Mouse (Mus musculus) CH12.LX (cell line): ENCODE data around the gene Ltbp2. TPM values are rescaled to one million over a fixed set of nuclear protein-coding genes. Genes with fewer than 3 reads are reported as not detected.

Experiments used
- DNase-seq: peaks from one replicate; pipeline ENCODE4 v3.0.0-alpha.2; 2013; ENCODE audit errors: extremely low read depth
- H3K27ac ChIP-seq: 2 replicates; pipeline ENCODE4 v1.5.1; 2012; ENCODE audit warnings: low read depth, mild to moderate bottlenecking, control low read depth, moderate library complexity; ENCODE audit not compliant: insufficient read depth
- H3K27me3 ChIP-seq: replicated peaks from 2 replicates; pipeline ENCODE3; 2012; ENCODE audit warnings: inconsistent platforms
- H3K36me3 ChIP-seq, 2 experiments: replicated peaks in 1 of 2; 2 replicates each; pipeline versions ENCODE3 to v1.6.1; 2012; ENCODE audit warnings: inconsistent platforms in 1 of 2, low read length in 1 of 2, mild to moderate bottlenecking in 1 of 2, mixed read lengths in 1 of 2, moderate library complexity in 1 of 2; ENCODE audit not compliant: control insufficient read depth in 1 of 2, insufficient read depth in 1 of 2
- H3K4me1 ChIP-seq, 2 experiments: 2 replicates each; pipeline ENCODE4 v1.6.1; 2012; ENCODE audit warnings: inconsistent platforms in 1 of 2, moderate library complexity in 1 of 2; ENCODE audit not compliant: insufficient read depth in 2 of 2, control insufficient read depth in 1 of 2
- H3K4me2 ChIP-seq: 2 replicates; pipeline ENCODE4 v1.6.1; 2012; ENCODE audit warnings: low read depth, mild to moderate bottlenecking, control low read depth; ENCODE audit not compliant: poor library complexity, insufficient read depth, severe bottlenecking
- H3K4me3 ChIP-seq, 3 experiments: fragments of 150-350 bp in 1 of 3; sonication (generic) in 1 of 3; replicated peaks in 1 of 3; 2 replicates each; pipeline versions ENCODE3 to v1.5.1; 2011 to 2012; ENCODE audit warnings: low read depth in 2 of 3, low read length in 2 of 3, mild to moderate bottlenecking in 2 of 3, moderate library complexity in 2 of 3, control low read depth in 1 of 3, improper control_type of control experiment in 1 of 3, inconsistent platforms in 1 of 3, mixed read lengths in 1 of 3; ENCODE audit not compliant: poor library complexity in 1 of 3
- H3K79me2 ChIP-seq: replicated peaks from 2 replicates; pipeline ENCODE4 v1.6.1; 2012; ENCODE audit warnings: mild to moderate bottlenecking, moderate library complexity; ENCODE audit not compliant: control insufficient read depth, poor library complexity, insufficient read depth, severe bottlenecking; ENCODE audit errors: extremely low read depth
- H3K9ac ChIP-seq: 2 replicates; pipeline ENCODE4 v1.6.1; 2012; ENCODE audit warnings: low read depth, mild to moderate bottlenecking, control low read depth, moderate library complexity; ENCODE audit not compliant: insufficient read depth
- H3K9me3 ChIP-seq: replicated peaks from 2 replicates; pipeline ENCODE3; 2012; ENCODE audit warnings: low read length, inconsistent platforms, mixed read lengths
- CHD2 ChIP-seq: IDR thresholded peaks from 2 replicates; pipeline ENCODE4 v1.6.1; 2011; ENCODE audit warnings: low read length, improper control_type of control experiment
- CTCF ChIP-seq, 2 experiments: IDR thresholded peaks in 1 of 2; conservative IDR thresholded peaks in 1 of 2; 2 replicates each; pipeline ENCODE4 v1.5.1; 2011 to 2012; ENCODE audit warnings: low read depth in 2 of 2, low read length in 2 of 2, improper control_type of control experiment in 1 of 2, inconsistent platforms in 1 of 2, mild to moderate bottlenecking in 1 of 2, moderate library complexity in 1 of 2
- ELF1 ChIP-seq: IDR thresholded peaks from 2 replicates; pipeline ENCODE4 v1.6.1; 2014; ENCODE audit warnings: low read depth, mild to moderate bottlenecking, inconsistent platforms, low read length, improper control_type of control experiment
- EP300 ChIP-seq: IDR thresholded peaks from 2 replicates; pipeline ENCODE4 v1.6.1; 2011; ENCODE audit warnings: low read length, improper control_type of control experiment
- ETS1 ChIP-seq: conservative IDR thresholded peaks from 2 replicates; pipeline ENCODE4 v1.6.1; 2012; ENCODE audit warnings: low read depth, mild to moderate bottlenecking, inconsistent platforms, low read length, improper control_type of control experiment, moderate library complexity
- HCFC1 ChIP-seq: IDR thresholded peaks from 2 replicates; pipeline ENCODE4 v1.6.1; 2012; ENCODE audit warnings: low read depth, mild to moderate bottlenecking, inconsistent platforms, low read length, improper control_type of control experiment
- IRF4 ChIP-seq: IDR thresholded peaks from 2 replicates; pipeline ENCODE4 v1.6.1; 2014; ENCODE audit warnings: low read depth, mild to moderate bottlenecking, inconsistent platforms, low read length, improper control_type of control experiment
- JUN ChIP-seq: IDR thresholded peaks from 2 replicates; pipeline ENCODE4 v1.6.1; 2011; ENCODE audit warnings: low read depth, mild to moderate bottlenecking, low read length, improper control_type of control experiment, moderate library complexity; ENCODE audit not compliant: insufficient read depth
- JUND ChIP-seq: conservative IDR thresholded peaks from 2 replicates; pipeline ENCODE4 v1.6.1; 2011; ENCODE audit warnings: low read depth, low read length, improper control_type of control experiment
- KAT2A ChIP-seq: IDR thresholded peaks from 2 replicates; pipeline ENCODE4 v1.6.1; 2012; ENCODE audit warnings: low read length, improper control_type of control experiment, inconsistent platforms; ENCODE audit not compliant: insufficient replicate concordance
- MAFK ChIP-seq: IDR thresholded peaks from 2 replicates; pipeline ENCODE4 v1.6.1; 2011; ENCODE audit warnings: low read length, improper control_type of control experiment; ENCODE audit not compliant: insufficient replicate concordance
- MEF2A ChIP-seq: IDR thresholded peaks from 2 replicates; pipeline ENCODE4 v1.6.1; 2014; ENCODE audit warnings: low read depth, mild to moderate bottlenecking, inconsistent platforms, low read length, improper control_type of control experiment, borderline replicate concordance
- MXI1 ChIP-seq: IDR thresholded peaks from 2 replicates; pipeline ENCODE4 v1.6.1; 2011; ENCODE audit warnings: mild to moderate bottlenecking, low read depth, low read length, improper control_type of control experiment
- MYC ChIP-seq: IDR thresholded peaks from 2 replicates; pipeline ENCODE4 v1.6.1; 2011; ENCODE audit warnings: low read depth, mild to moderate bottlenecking, improper control_type of control experiment, low read length
- NELFE ChIP-seq: IDR thresholded peaks from 2 replicates; pipeline ENCODE4 v1.6.1; 2011; ENCODE audit warnings: low read depth, low read length, improper control_type of control experiment
- NRF1 ChIP-seq: IDR thresholded peaks from 2 replicates; pipeline ENCODE4 v1.6.1; 2014; ENCODE audit warnings: low read depth, mild to moderate bottlenecking, inconsistent platforms, low read length, improper control_type of control experiment, moderate library complexity
- PAX5 ChIP-seq: IDR thresholded peaks from 2 replicates; pipeline ENCODE4 v1.6.1; 2012; ENCODE audit warnings: low read length, inconsistent platforms, mixed read lengths
- POLR2A ChIP-seq: IDR thresholded peaks from 2 replicates; pipeline ENCODE4 v1.6.1; 2011; ENCODE audit warnings: low read depth, mild to moderate bottlenecking, improper control_type of control experiment, low read length
- POLR2AphosphoS2 ChIP-seq: IDR thresholded peaks from 2 replicates; pipeline ENCODE4 v1.6.1; 2011; ENCODE audit warnings: low read depth, low read length, improper control_type of control experiment
- RCOR1 ChIP-seq: conservative IDR thresholded peaks from 2 replicates; pipeline ENCODE4 v1.6.1; 2012; ENCODE audit warnings: low read depth, mild to moderate bottlenecking, inconsistent platforms, low read length, improper control_type of control experiment
- SIN3A ChIP-seq: IDR thresholded peaks from 2 replicates; pipeline ENCODE4 v1.6.1; 2012; ENCODE audit warnings: low read length, improper control_type of control experiment, inconsistent platforms
- SMC3 ChIP-seq: IDR thresholded peaks from 2 replicates; pipeline ENCODE4 v1.6.1; 2011; ENCODE audit warnings: low read depth, low read length, improper control_type of control experiment
- TCF12 ChIP-seq: IDR thresholded peaks from 2 replicates; pipeline ENCODE4 v1.6.1; 2014; ENCODE audit warnings: low read depth, mild to moderate bottlenecking, inconsistent platforms, low read length, improper control_type of control experiment
- USF1 ChIP-seq: IDR thresholded peaks from 2 replicates; pipeline ENCODE4 v1.6.1; 2014; ENCODE audit warnings: low read depth, mild to moderate bottlenecking, inconsistent platforms, low read length, improper control_type of control experiment
- USF2 ChIP-seq: conservative IDR thresholded peaks from 2 replicates; pipeline ENCODE4 v1.6.1; 2011; ENCODE audit warnings: low read depth, low read length, improper control_type of control experiment
- ZKSCAN1 ChIP-seq: IDR thresholded peaks from 2 replicates; pipeline ENCODE4 v1.6.1; 2012; ENCODE audit warnings: low read depth, inconsistent platforms, low read length, improper control_type of control experiment, borderline replicate concordance
- ZNF384 ChIP-seq: IDR thresholded peaks from 2 replicates; pipeline ENCODE4 v1.6.1; 2012; ENCODE audit warnings: low read depth, low read length, improper control_type of control experiment, inconsistent platforms
- dilution Hi-C: fragments of 300-500 bp; cut with MboI; formaldehyde crosslinking; loops from 2 replicates; pipeline ENCODE4 v1.14.3; 2020; ENCODE audit warnings: low sequenced_read_pairs; ENCODE audit not compliant: extremely low pct_unique_long_range_greater_than_20kb, extremely low pct_ligation_motif_present
- in situ Hi-C: fragments of 300-500 bp; cut with MboI; formaldehyde crosslinking; loops from 3 replicates; pipeline ENCODE4 v1.14.3; 2019; ENCODE audit warnings: low sequenced_read_pairs, low pct_ligation_motif_present, low pct_unique_long_range_greater_than_20kb, mixed read lengths
- polyA plus RNA-seq: library from polyadenylated mRNA; unstranded; fragments of >175 nt; gene quantifications from 2 replicates; pipeline ENCODE4 v1.2.1, GENCODE M21; 2012; ENCODE audit warnings: low read depth; ENCODE audit not compliant: insufficient read length
- total RNA-seq, 2 experiments: library from RNA; depleted of rRNA; stranded (reverse); fragments of 300-350 nt in 1 of 2; fragments of >200 nt in 1 of 2; gene quantifications; 2 replicates each; pipeline ENCODE4 v1.2.3; 2012 to 2014

Ltbp2 gene
- total and polyA plus RNA-seq, 3 experiments = 0.25 to 0.97 TPM; not detected in 1

GRCm38 (mm10) chr12:84800419-84800818 lies 75.9 kb downstream of the Ltbp2 start:
- Histone ChIP-seq H3K4me2 (0 out of 2 replicates have a peak overlapping the region, but pooled peaks have one; percentile 17), H3K27me3 (peaks cover 23% of the 10 kb centered on the region), H3K4me1 (peaks cover 19 to 29% of the 10 kb centered on the region in 2 experiments), H3K27ac (no peak overlapping the region), H3K79me2 (no peaks in the 10 kb centered on the region), H3K9ac (no peak overlapping the region), H3K36me3 (no peaks in the 10 kb centered on the region), H3K9me3 (no peaks in the 10 kb centered on the region), H3K4me3 (no peak overlapping the region)
- dilution Hi-C loops = no loop called here
- in situ Hi-C loops = loop anchor here (25.0 kb wide), 1 partner anchor 187 kb away; the partner anchor contains the start of gene Ylpm1
- DNase-seq = no peak
- no peak for TF ChIP-seq NELFE
- no peak for TF ChIP-seq ZKSCAN1
- TF ChIP-seq MXI1 = no peak
- no peak for TF ChIP-seq ETS1
- TF ChIP-seq MYC = no peak
- no peak for TF ChIP-seq TCF12
- TF ChIP-seq KAT2A = no peak
- TF ChIP-seq POLR2A = no peak
- no peak for TF ChIP-seq ZNF384
- TF ChIP-seq SMC3 = no peak
- no peak for TF ChIP-seq CHD2
- TF ChIP-seq JUN = no peak
- TF ChIP-seq HCFC1 = no peak
- no peak for TF ChIP-seq MAFK
- TF ChIP-seq RCOR1 = no peak
- no peak for TF ChIP-seq MEF2A
- no peak for TF ChIP-seq POLR2AphosphoS2

- TF ChIP-seq PAX5 = no peak
- no peak for TF ChIP-seq JUND
- no peak for TF ChIP-seq MAFK
- no peak for TF ChIP-seq SIN3A
- TF ChIP-seq EP300 = no peak
- TF ChIP-seq IRF4 = no peak
- no peak for TF ChIP-seq USF2
- TF ChIP-seq HCFC1 = no peak
- no peak for TF ChIP-seq SMC3
- no peak for TF ChIP-seq ELF1
- no peak for TF ChIP-seq CTCF (conservative IDR thresholded peaks at IDR 0.05 in 1 of 2, IDR thresholded peaks at IDR 0.05 in 1 of 2; ENCODE audit: low read depth in 2 of 2, low read length in 2 of 2)
- TF ChIP-seq RCOR1 = no peak
- no peak for TF ChIP-seq USF1
- no peak for TF ChIP-seq ZKSCAN1
- no peak for TF ChIP-seq NRF1
Observed at GRCm38 (mm10) chr12:84799086-84799485, 77.2 kb downstream of the Ltbp2 start.

More at GRCm38 (mm10) chr12:84799086-84799485, 77.2 kb downstream of the Ltbp2 start:
- Histone ChIP-seq H3K4me1 (peaks cover 19 to 27% of the 10 kb centered on the region in 2 experiments), H3K9me3 (no peaks in the 10 kb centered on the region), H3K27ac (no peak overlapping the region), H3K27me3 (peaks cover 26% of the 10 kb centered on the region), H3K4me3 (no peak overlapping the region), H3K9ac (no peak overlapping the region), H3K79me2 (no peaks in the 10 kb centered on the region), H3K4me2 (no peak overlapping the region), H3K36me3 (no peaks in the 10 kb centered on the region)
- no peak for DNase-seq
- in situ Hi-C loops (no loop called here), dilution Hi-C loops (no loop called here)
